Mouse (Mus musculus) yolk sac, embryonic 10.5 days (tissue): ENCODE measurements around the gene Islr.
A peak's percentile ranks its signal among the peaks of the same experiment; 100 is the strongest.

Experiments used
- DNase-seq: peaks from one replicate; pipeline ENCODE4 v3.0.0-alpha.2; 2017; ENCODE audit warnings: low spot score

Islr gene

GRCm38 (mm10) chr9:58220218-58220903 lies 16.3 kb upstream of the Islr start:
- no peak for DNase-seq

GRCm38 (mm10) chr9:58218539-58218938 lies 14.4 kb upstream of the Islr start:
- no peak for DNase-seq

GRCm38 (mm10) chr9:58216402-58216801 lies 12.3 kb upstream of the Islr start:
- no peak for DNase-seq

- no peak for DNase-seq
Measured at GRCm38 (mm10) chr9:58214519-58215180, 10.5 kb upstream of the Islr start.

GRCm38 (mm10) chr9:58213865-58214264 lies 9.8 kb upstream of the Islr start:
- no peak for DNase-seq

GRCm38 (mm10) chr9:58213377-58213776 lies 9.3 kb upstream of the Islr start:
- DNase-seq, result no peak

GRCm38 (mm10) chr9:58210304-58210627 lies 6.2 kb upstream of the Islr start:
- no peak for DNase-seq

GRCm38 (mm10) chr9:58209462-58210303 lies 5.6 kb upstream of the Islr start:
- no peak for DNase-seq

GRCm38 (mm10) chr9:58206013-58206412 lies 1.9 kb upstream of the Islr start:
- no peak for DNase-seq

- DNase-seq, result peak; percentile 85
Measured at GRCm38 (mm10) chr9:58204448-58205000, 418 bp upstream of the Islr start.

GRCm38 (mm10) chr9:58202676-58203453 lies 1.2 kb downstream of the Islr start:
- DNase-seq, result no peak

GRCm38 (mm10) chr9:58201861-58202549 lies 2.1 kb downstream of the Islr start:
- DNase-seq, result no peak

GRCm38 (mm10) chr9:58201091-58201842 lies 2.8 kb downstream of the Islr start:
- no peak for DNase-seq

GRCm38 (mm10) chr9:58200270-58201090 lies 3.6 kb downstream of the Islr start:
- DNase-seq, result no peak

GRCm38 (mm10) chr9:58199381-58200269 lies 4.5 kb downstream of the Islr start:
- no peak for DNase-seq

GRCm38 (mm10) chr9:58198801-58199371 lies 5.2 kb downstream of the Islr start:
- DNase-seq, result no peak

GRCm38 (mm10) chr9:58197781-58198701 lies 6.1 kb downstream of the Islr start:
- no peak for DNase-seq
